Mouse (Mus musculus) cerebellum, adult 8-10 months (tissue): Measurements from ENCODE around the gene Accsl.
A peak's percentile ranks its signal among the peaks of the same experiment; 100 is the strongest.

Experiments used
- DNase-seq: peaks from one replicate; pipeline ENCODE4 v3.0.0; 2022

The Accsl gene

DNA sequence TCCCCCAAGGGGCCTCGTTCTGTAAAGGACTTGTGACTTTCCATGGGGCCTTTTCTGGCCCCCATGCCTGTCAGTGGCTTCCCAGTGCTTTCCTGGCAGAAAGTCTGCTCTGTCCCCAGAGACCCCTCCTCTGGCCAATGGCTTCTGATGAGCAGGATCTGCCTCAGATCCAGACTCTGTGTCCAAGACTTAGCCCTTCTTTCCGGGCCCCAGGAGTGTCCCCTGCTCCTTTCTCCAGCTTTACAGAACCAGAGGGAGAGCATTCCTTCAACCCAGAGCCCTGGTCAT is 5.2 kb upstream of the Accsl start:
- DNase-seq = no peak

- DNase-seq = no peak
Measured at GRCm38 (mm10) chr2:93873449-93874226, 4.7 kb upstream of the Accsl start.

GRCm38 (mm10) chr2:93872257-93872656 is 3.3 kb upstream of the Accsl start:
- no peak for DNase-seq

DNA sequence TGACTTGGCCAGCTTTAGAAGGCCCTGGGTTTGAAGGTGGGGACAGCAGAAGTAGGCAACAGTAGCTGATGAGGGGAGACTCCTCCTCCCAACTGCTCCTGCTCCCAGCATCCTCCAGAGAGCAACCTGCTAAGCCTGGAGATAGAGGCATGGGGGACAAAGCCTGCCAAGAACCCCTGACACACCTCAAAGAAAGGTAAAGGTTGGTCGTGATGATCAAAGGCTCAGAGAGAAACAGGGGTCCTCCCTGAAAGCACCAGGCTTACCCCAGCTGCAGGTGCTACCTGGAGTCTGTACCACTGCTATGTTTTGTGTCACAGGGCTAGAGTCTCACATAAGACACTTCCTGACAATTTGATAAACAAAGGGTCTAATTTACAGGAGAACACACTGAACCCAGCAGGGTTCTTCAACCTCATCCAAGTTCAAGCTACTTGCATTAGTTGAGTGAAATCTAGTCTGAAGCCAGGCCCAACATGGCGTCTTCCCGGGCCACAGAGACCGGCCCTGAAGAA is 2.5 kb upstream of the Accsl start:
- DNase-seq = no peak

GRCm38 (mm10) chr2:93870842-93871241 is 1.9 kb upstream of the Accsl start:
- peak; percentile 70 for DNase-seq

DNA sequence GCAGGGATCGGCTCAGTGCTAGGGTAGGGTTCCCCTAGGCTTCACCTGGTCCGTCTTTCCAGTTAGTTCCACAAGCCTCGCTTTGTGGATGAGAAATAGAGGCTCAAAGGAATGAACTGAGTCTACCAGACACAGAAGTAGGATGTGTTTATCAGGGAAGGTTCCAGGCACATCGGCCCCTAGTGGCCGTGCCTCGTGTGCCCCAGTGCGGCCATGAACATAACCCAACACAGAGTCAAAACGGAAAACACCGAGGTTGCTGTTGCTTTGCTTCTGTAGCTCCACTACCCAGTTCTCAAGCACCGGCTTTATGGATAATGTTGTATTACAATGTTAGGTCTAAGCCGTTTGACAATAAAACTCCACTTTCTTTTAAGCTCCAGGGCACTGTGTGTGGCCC is 391 bp downstream of the Accsl start:
- no peak for DNase-seq

DNA sequence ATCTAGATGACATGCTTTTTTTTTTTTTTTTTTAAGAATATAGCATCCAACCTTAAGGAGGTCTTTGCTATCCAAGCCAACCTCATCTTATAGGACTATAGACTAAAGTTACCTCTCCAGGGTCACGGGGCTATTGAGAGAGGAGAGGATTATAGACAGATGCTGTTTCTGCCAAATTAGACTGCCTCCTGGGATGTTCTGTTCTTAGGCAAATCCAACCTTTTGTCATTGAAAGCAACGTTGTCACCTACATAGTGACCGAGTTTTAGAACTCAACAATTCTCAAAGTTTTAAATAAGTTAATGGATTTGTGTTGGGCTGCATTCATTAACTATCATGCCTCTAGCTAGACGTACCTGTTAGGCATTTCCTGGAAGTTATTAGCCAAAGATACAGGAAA is 5.7 kb downstream of the Accsl start:
- no peak for DNase-seq

GRCm38 (mm10) chr2:93858845-93859244 is 10.1 kb downstream of the Accsl start:
- no peak for DNase-seq

GRCm38 (mm10) chr2:93851303-93851702 is 17.7 kb downstream of the Accsl start:
- no peak for DNase-seq

DNA sequence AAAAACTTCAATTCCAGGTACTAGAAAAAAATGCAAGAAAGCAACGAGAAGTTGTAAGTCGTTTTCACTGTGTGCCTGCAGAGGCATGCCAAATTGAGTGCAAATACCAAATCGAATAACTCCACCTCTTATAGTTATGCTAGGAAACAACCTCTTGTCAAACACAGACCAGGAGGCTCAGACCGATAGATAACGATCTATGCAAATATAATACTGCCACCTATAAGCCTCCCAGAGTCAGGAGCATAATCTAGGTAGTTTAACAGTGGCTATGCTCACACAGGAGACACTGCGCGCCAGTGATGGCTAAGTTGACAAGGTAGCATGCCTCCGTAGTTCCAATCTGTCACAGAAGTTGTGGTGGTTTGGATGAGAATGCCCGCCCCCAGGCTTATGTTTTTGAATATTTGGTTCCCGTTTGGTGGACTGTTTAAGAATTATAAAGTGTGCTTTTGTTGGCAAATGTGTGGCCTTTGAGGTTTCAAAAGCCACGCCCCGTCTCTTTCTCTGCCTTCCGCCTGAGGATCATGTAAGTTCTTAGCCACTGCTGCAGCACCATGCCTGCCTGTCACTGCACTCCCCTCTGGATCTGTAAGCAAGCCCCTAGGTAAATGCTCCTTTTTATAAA is 18.5 kb downstream of the Accsl start:
- DNase-seq = no peak

- peak; percentile 64 for DNase-seq
Measured at GRCm38 (mm10) chr2:93849505-93850089, 19.4 kb downstream of the Accsl start, which contains the start of gene Accs. TSS of gene Accs (minus strand) at chr2:93849943.

DNA sequence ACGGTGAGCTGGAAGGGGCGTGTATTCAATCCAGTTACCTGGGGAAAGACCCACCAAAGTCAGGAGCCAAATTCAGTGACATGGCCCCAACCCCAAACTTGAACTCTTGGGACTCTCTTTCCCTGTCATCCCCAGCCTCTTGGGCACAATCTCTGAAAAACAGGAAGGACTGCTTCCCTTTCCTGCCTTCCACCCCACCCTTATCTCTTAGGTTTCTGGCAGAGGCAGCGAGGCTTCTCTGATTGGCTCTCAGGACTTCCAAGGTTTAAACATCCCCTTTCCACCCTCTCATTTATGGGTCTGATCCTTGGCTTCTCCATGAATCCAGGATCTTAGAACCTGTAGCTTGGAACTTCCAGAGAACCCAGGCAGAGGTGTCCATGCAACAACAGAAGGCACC is 27.6 kb downstream of the Accsl start:
- no peak for DNase-seq

DNA sequence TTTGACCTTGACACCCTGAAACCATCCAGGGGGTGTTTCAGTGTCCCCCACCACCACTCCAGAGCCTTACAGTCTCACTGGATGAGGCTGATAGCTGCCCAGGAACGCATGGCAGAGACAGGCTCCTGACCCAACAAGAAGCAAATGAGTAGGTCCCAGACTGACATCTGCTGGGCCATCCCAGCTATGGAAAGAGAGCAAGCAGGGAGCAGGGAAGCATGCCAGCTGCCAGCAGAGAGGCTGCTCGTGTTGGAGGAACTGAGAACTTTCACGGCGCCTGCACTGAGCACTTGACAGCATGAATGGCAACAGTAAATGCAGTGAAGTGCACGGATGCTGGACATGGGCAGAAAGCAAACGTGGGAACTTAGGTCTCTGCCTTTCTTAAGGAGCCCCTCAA is 28.8 kb downstream of the Accsl start:
- no peak for DNase-seq

- DNase-seq = no peak
Measured at GRCm38 (mm10) chr2:93838931-93839330, 30.0 kb downstream of the Accsl start.

GRCm38 (mm10) chr2:93836232-93836785 is 32.6 kb downstream of the Accsl start:
- no peak for DNase-seq

DNA sequence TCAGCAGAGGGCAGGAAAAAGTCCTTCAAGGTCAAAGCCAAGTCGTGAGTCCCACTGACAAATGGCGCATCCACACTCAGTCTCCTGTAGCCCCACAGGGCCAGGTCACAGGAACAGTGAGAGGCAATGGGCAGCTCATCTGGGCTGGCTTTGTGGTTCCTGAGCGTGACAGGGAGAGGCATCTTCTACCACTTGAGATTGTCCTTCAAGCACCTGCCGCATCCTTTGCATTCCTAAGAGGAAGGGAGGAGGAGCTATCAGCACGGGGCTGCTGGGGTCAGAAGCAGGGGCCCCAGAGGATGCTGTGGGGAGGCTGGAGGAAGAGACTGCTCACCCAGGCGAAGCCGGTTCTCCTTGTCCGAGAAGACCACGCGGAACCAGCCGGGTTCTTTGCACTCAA is 33.4 kb downstream of the Accsl start:
- no peak for DNase-seq

DNA sequence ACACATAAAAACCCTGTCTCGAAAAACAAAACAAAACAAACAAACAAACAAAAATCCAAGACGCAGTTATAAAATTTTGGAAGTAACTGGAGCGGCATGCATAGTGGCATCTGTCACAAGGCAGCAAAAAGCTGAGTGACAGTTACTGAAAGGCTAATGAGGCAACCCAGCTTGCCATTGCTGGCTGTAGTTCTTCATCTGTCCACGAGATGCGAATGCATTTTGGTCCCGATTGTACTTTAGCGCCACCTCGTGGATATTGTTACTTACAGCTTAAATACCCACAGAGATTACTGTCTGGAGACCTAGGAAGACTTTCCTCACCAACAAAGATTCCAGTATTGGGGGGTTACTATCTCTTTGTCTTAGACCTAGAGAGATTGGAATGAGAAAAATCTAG is 45.4 kb downstream of the Accsl start:
- peak; percentile 77 for DNase-seq

- peak; percentile 95 for DNase-seq
Measured at GRCm38 (mm10) chr2:93822045-93822749, 46.8 kb downstream of the Accsl start, which contains the start of gene Ext2. TSS of gene Ext2 (minus strand) at chr2:93822568.

GRCm38 (mm10) chr2:93817791-93818190 is 51.2 kb downstream of the Accsl start:
- no peak for DNase-seq

GRCm38 (mm10) chr2:93813343-93813742 is 55.6 kb downstream of the Accsl start:
- no peak for DNase-seq

- peak; percentile 70 for DNase-seq
Measured at GRCm38 (mm10) chr2:93811812-93812211, 57.1 kb downstream of the Accsl start.

DNA sequence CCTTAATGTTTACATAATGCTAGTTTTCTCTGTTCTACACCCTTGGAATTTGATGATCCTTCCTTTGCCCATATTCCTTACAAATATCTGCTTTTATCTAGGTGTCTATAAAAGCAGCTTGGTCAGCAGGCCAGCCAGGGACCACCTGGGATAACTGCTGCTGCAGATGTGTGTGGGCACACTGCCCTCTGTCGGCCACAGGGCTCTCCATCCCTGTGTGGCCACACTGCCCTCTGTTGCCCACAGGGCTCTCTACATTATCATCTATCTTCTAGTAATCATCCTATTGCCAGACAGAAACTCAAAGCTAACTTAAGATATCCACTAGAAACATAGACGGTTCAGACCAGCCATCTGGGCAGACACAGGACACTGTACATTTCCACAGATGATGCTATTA is 59.0 kb downstream of the Accsl start:
- DNase-seq = no peak

- DNase-seq = no peak
Measured at GRCm38 (mm10) chr2:93808071-93808470, 60.9 kb downstream of the Accsl start.
